Mouse (Mus musculus) lung, postnatal 0 days (tissue): ENCODE results near the gene Tldc2. TPM values are rescaled to one million over a fixed set of nuclear protein-coding genes. Genes with fewer than 3 reads are reported as not detected.
A peak's percentile ranks its signal among the peaks of the same experiment; 100 is the strongest.

Experiments used
- ATAC-seq: fragments of 200-750 bp; cut with Nextera tagmentation; 2 replicates; pipeline ENCODE4 v1.8.0; 2017; ENCODE audit warnings: moderate library complexity
- DNase-seq: peaks from one replicate; pipeline ENCODE4 v3.0.0-alpha.2; 2016; ENCODE audit warnings: low spot score
- H3K27ac ChIP-seq: fragments of 300-500 bp; sonication (generic); 2 replicates; pipeline ENCODE4 v1.5.1; 2014; ENCODE audit warnings: antibody characterized with exemption, mild to moderate bottlenecking, low read length, mixed read lengths
- H3K27me3 ChIP-seq: fragments of 300-500 bp; sonication (generic); replicated peaks from 2 replicates; pipeline ENCODE4 v1.6.1; 2014; ENCODE audit warnings: low read length, mixed read lengths; ENCODE audit not compliant: insufficient read depth
- H3K36me3 ChIP-seq: fragments of 300-500 bp; sonication (generic); 2 replicates; pipeline ENCODE4 v1.6.1; 2014; ENCODE audit warnings: low read length, mixed read lengths; ENCODE audit not compliant: insufficient read depth
- H3K4me1 ChIP-seq: fragments of 300-500 bp; sonication (generic); 2 replicates; pipeline ENCODE4 v1.6.1; 2014; ENCODE audit warnings: antibody characterized with exemption, low read depth, low read length, mixed read lengths; ENCODE audit not compliant: insufficient read depth
- H3K4me2 ChIP-seq: fragments of 300-500 bp; sonication (generic); replicated peaks from 2 replicates; pipeline ENCODE4 v1.6.1; 2014; ENCODE audit warnings: low read depth, mild to moderate bottlenecking, low read length, moderate library complexity, mixed read lengths
- H3K4me3 ChIP-seq: fragments of 300-500 bp; sonication (generic); 2 replicates; pipeline ENCODE4 v1.5.1; 2014; ENCODE audit warnings: low read depth, low read length
- H3K9ac ChIP-seq: fragments of 300-500 bp; sonication (generic); replicated peaks from 2 replicates; pipeline ENCODE4 v1.6.1; 2014; ENCODE audit warnings: low read depth, mild to moderate bottlenecking
- H3K9me3 ChIP-seq: fragments of 300-500 bp; sonication (generic); 2 replicates; pipeline ENCODE4 v1.6.1; 2016; ENCODE audit warnings: low read length, mixed read lengths
- CTCF ChIP-seq: IDR thresholded peaks from 2 replicates; pipeline ENCODE4 v1.5.1; 2016; ENCODE audit warnings: antibody characterized with exemption, mild to moderate bottlenecking
- EP300 ChIP-seq: IDR thresholded peaks from 2 replicates; pipeline ENCODE4 v1.6.1; 2016; ENCODE audit warnings: antibody characterized with exemption, mild to moderate bottlenecking, control low read depth
- WGBS: fragments of 180-500 bp; shearing (Covaris S2); extraction: QIAGEN DNeasy Blood & Tissue Kit; methylation state at CpG from one replicate; pipeline ENCODE4 v1.1.7; 2014; 5-methylcytosine and 5-hydroxymethylcytosine counted together
- polyA plus RNA-seq: library from polyadenylated mRNA; unstranded; fragments of >200 nt; fragmentation: Nextera tagmentation; extraction: Ambion mirVana; gene quantifications from 2 replicates; pipeline ENCODE4 v1.2.1, GENCODE M21; 2015

Tldc2 gene
- polyA plus RNA-seq, 1 experiment from 2014 or later: not detected

DNA sequence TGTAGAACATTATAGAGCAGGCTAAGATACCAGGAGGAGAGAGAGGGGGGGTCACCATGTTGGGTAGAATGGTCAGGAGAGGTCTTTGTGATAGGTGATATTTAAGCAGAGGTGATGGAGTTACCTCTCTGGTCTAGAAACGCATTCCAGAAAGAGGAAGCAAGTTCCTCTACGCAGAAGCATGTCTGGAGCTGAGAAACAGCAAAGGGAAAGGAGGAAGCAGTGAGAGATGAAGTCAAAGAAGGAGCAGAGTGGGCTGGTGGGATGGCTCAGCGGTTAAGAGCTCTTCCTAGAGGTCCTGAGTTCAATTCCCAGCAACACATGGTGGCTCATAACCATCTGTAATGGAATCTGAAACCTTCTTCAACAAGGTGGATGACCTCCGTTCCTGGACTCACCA, 55.1 kb downstream of the Tldc2 start:
- ATAC-seq (no peak), DNase-seq (no peak)
- Histone ChIP-seq H3K9me3 (no peaks in the 10 kb centered on the region; the same call in 1 of the 2 replicates), H3K27ac (no peak overlapping the region), H3K4me3 (no peak overlapping the region), H3K4me1 (no peaks in the 10 kb centered on the region), H3K36me3 (no peaks in the 10 kb centered on the region), H3K27me3 (no peaks in the 10 kb centered on the region), H3K4me2 (no peak overlapping the region), H3K9ac (no peak overlapping the region)
- 76% methylated on average over 4 of the region's 4 CpGs for WGBS
- no peak for TF ChIP-seq EP300
- TF ChIP-seq CTCF: no peak

DNA sequence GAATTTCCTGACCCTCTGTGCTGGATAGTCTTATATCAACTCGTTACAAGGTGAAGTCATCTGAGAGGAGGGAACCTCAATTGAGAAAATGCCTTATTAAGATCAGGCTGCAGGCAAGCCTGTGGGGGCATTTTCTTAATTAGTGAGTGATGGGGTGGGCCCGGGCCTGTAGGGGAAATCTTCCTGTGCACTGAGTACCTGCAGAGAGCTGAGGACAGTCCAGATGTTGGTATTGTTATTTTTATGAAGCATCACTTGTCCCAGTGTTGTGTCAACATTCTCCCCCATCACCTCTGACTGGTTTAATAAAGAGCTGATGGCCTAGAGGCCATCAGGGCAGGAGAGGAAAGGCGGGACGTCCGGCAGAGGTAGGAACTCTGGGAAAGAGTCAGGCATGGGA, 57.3 kb downstream of the Tldc2 start:
- H3K4me1 ChIP-seq: no peaks in the 10 kb centered on the region
- no peak overlapping the region for H3K4me2 ChIP-seq
- no peak overlapping the region for H3K27ac ChIP-seq
- H3K9ac ChIP-seq: no peak overlapping the region
- no peaks in the 10 kb centered on the region for H3K27me3 ChIP-seq
- H3K36me3 ChIP-seq: no peaks in the 10 kb centered on the region; the same call in 1 of the 2 replicates
- no peaks in the 10 kb centered on the region; the same call in 1 of the 2 replicates for H3K9me3 ChIP-seq
- no peak overlapping the region for H3K4me3 ChIP-seq
- TF ChIP-seq CTCF: no peak
- TF ChIP-seq EP300: no peak
- no peak for ATAC-seq
- 73% methylated on average over 5 of the region's 5 CpGs for WGBS
- no peak for DNase-seq

GRCm38 (mm10) chr2:157145173-157145572, 58.3 kb downstream of the Tldc2 start:
- TF ChIP-seq EP300 (peak; percentile 79), CTCF (no peak)
- 39% methylated on average over 1 of the region's 1 CpGs for WGBS

More at GRCm38 (mm10) chr2:157145173-157145572, 58.3 kb downstream of the Tldc2 start:
- Histone ChIP-seq H3K9me3 (no peaks in the 10 kb centered on the region; the same call in 1 of the 2 replicates), H3K36me3 (no peaks in the 10 kb centered on the region; the same call in 1 of the 2 replicates), H3K4me2 (no peak overlapping the region), H3K9ac (no peak overlapping the region), H3K27ac (peak overlapping the region; percentile 40; the same call in 1 of the 2 replicates), H3K4me1 (no peaks in the 10 kb centered on the region), H3K27me3 (no peaks in the 10 kb centered on the region), H3K4me3 (no peak overlapping the region)
- DNase-seq (no peak), ATAC-seq (peak; percentile 73)

Other genes starting within 250 kb of the Tldc2 start
- gene Tgif2, start 247.0 kb upstream of the Tldc2 start, polyA plus RNA-seq: 13.7 and 15.1 TPM in 2 replicates
- 4.1 and 5.5 TPM in 2 replicates for gene 4930518I15Rik, start 229.1 kb upstream of the Tldc2 start, polyA plus RNA-seq
- 271 and 290 TPM in 2 replicates for gene Rab5if, start 223.9 kb upstream of the Tldc2 start, polyA plus RNA-seq
- 0.49 and 0.65 TPM in 2 replicates for gene Sla2, start 199.9 kb upstream of the Tldc2 start, polyA plus RNA-seq
- gene Ndrg3, start 95.0 kb upstream of the Tldc2 start, polyA plus RNA-seq: 22.8 and 25.4 TPM in 2 replicates
- gene Dsn1, start 79.9 kb upstream of the Tldc2 start, polyA plus RNA-seq: 7.2 and 9.5 TPM in 2 replicates
- 2.5 and 3.1 TPM in 2 replicates for gene Soga1, start 7.8 kb upstream of the Tldc2 start, polyA plus RNA-seq
- 103 and 110 TPM in 2 replicates for gene Samhd1, start 48.2 kb downstream of the Tldc2 start, polyA plus RNA-seq
- gene Rbl1, start 117.5 kb downstream of the Tldc2 start, polyA plus RNA-seq: 5.7 and 7.5 TPM in 2 replicates
- 163 and 168 TPM in 2 replicates for gene Rpn2, start 192.0 kb downstream of the Tldc2 start, polyA plus RNA-seq
- 0.23 and 0.25 TPM in 2 replicates for gene Mroh8, start 192.5 kb downstream of the Tldc2 start, polyA plus RNA-seq